Mouse (Mus musculus) forebrain, embryonic 16.5 days (tissue): ENCODE results near the gene Slc12a1. TPM values are rescaled to one million over a fixed set of nuclear protein-coding genes. Genes with fewer than 3 reads are reported as not detected.

Experiments used
- polyA plus RNA-seq: library from polyadenylated mRNA; unstranded; fragments of >200 nt; fragmentation: Nextera tagmentation; extraction: Ambion mirVana; gene quantifications from 2 replicates; pipeline ENCODE4 v1.2.1, GENCODE M21; 2015

Gene Slc12a1
- polyA plus RNA-seq, 1 experiment from 2014 or later, result 0.04 TPM

Other genes with a start within 250 kb of the Slc12a1 start
- 4.0 and 4.7 TPM in 2 replicates for gene Slc24a5, start 84.4 kb upstream of the Slc12a1 start, polyA plus RNA-seq
- gene Myef2, start 28.8 kb upstream of the Slc12a1 start, polyA plus RNA-seq, result 262 and 276 TPM in 2 replicates
- 3.8 and 6.8 TPM in 2 replicates for gene Ctxn2, start 15.8 kb upstream of the Slc12a1 start, polyA plus RNA-seq
- 87.9 and 91.3 TPM in 2 replicates for gene Dut, start 94.7 kb downstream of the Slc12a1 start, polyA plus RNA-seq